Mouse (Mus musculus) E14TG2a.4 (cell line): Measurements from ENCODE around the gene Ptpn21.

Experiments used
- CTCF ChIP-seq: conservative IDR thresholded peaks from 2 replicates; pipeline ENCODE4 v1.5.1; 2014; ENCODE audit warnings: low read length
- NANOG ChIP-seq: IDR thresholded peaks from 2 replicates; pipeline ENCODE4 v1.6.1; 2014; ENCODE audit warnings: borderline replicate concordance, low read length, mixed read lengths
- POU5F1 ChIP-seq: IDR thresholded peaks from 2 replicates; pipeline ENCODE4 v1.6.1; 2014; ENCODE audit warnings: low read length, borderline replicate concordance

DNA sequence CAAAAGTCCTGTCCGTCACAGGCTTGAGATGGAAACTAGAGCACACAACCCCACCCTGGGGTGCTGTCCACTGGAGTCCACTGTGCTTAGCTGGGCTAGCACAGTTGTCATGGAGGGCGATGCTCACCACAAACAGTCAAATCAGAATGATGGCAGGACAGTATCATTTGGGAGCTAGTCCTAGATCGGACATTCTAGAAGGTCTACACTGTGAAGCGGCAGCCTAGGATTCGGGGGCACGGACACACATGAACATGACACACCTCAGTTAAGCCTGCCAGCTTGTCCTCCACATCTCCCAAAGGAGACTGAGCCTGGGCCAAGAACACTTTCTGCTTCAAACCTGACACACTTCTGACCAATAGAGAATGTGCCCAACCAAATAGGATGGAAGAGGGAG lies 60.3 kb downstream of the Ptpn21 start:
- TF ChIP-seq CTCF: no peak
- no peak for TF ChIP-seq NANOG
- TF ChIP-seq POU5F1: no peak
